Mouse (Mus musculus): ENCODE data around the gene Ttc4.

Ttc4 gene

DNA sequence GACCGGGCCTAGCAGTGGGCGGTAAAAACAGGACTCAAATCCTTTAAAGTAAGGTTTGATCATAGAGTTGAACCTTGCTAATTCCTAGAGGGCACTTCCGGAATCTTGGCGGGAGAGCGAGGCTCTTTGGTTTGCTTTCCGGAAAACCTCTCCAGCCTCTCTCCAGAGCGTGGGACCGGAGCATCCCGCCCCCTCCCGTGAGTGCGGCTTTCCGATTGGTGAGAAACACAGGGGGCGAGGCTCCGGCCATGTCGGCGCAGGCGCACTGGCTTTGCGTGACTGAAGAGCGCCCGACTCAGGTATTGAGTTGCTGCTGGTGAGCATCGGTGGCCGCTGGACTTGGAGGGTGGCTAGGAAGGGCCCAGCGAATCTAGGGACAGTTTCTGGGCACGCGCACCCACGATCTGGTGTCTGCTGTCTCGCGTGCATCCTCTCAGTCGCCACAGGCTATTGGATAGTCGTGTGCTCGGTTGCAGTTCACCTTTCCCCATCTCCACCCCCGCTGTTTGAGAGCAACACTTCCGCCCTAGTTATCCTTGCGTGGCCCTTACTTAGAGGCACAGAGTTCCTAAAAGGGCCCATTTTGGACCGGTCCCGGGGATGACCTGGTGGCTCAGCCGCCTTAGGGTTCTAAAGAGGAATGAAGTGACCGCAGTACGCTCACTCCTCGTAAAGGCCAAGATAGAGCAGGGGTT lies 27.8 kb downstream of the Ttc4 start, which contains the start of gene Pars2:
Gene Pars2 (plus strand): TSS at position 237 of the 695 bp plus-strand sequence.
- DNase-seq (ENCODE audit: inconsistent ontology term), result peak; percentile 99

DNA sequence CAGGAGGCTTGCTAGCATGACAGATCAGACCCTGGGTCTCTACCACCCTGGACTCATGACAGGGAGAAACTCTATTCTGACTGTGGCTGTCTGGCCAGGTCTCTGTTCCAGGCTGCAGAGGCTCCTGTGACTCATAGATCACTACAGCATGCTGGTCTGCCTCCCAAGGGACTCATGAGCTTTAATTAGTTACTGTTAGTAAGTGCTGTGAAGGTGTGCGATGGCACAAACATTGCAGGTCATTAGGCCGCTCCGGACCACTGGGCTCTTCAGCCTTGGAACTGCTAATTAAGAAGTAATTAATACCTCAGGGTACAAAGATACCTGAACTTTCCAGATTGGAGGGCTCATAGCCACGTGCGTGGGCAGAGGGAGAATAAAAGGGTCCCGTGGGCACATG lies 31.6 kb downstream of the Ttc4 start:
- DNase-seq (ENCODE audit: inconsistent ontology term), result no peak

DNA sequence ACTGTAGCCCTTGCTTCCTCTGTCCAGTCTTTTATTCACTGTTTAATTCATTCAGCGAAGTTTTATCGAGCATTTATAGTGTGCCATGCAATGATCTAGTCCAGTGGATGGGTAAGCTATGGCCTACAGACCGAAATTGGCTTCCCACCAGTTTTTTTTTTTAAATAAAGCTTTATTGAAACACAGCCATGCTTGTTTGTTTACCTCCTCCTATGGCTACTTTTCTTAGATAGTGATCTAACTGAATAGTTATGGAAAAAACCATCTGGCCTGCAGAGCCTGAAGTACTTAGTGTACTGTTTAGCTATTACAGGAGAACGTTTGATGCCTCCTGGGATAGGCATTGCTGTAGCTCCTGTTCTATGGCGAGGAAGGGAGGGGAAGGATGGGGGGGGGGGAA lies 32.9 kb downstream of the Ttc4 start:
- no peak for DNase-seq (ENCODE audit: inconsistent ontology term)

DNA sequence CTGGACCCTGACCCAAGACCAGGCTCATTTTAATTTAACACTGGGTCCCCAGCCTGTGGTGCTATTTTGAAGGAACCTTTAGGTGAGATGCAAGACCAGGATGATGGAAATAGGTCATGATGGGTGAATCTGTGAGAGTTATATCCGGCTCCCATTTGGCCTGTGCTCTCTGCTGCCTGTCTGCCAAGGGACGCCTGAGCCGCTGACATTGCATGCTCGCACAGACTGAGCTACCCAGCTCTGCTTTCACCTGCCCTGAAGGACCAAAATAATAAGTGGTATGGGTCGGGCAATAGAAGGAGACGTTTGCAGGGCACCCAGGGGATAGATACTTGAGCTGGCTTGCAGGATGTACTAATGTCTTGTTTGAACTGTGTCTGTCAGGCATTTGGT lies 34.5 kb downstream of the Ttc4 start:
- DNase-seq (ENCODE audit: inconsistent ontology term), result no peak

DNA sequence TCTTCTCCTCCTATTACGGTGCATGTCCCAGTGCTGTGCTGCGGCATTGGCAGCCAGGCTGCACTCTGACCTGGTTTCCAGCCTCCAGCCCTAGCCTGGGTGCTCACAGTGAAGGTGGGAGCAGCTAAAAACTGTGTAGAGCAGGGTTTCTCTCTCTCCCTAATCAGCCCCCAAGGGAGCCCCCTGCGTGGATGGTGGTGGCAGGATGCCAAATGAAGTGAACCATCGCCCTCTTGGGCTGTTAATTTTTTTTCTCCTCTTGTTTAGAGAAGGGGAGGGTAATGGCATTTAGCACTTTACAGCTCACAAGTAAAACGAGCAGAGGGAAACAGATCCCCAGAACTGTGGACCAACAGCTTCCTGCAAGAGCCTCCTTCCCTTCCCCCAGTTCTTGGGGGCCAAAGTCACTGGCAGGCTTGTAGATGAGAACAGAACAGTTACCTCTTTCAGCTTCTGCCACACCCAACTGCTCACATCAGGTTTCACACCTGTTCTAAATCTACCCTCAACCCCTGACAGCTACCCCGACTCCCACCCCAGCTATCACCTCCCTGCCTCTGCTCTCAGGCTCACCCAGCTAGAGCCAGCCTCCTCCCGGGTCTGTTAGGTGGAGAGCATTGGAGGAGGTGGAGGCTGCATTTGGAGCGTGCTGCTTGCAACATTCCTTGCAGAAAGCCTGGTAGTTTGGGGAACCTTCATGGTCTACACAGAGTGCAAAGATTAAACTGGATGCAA lies 35.1 kb downstream of the Ttc4 start:
- DNase-seq (ENCODE audit: inconsistent ontology term), result no peak

DNA sequence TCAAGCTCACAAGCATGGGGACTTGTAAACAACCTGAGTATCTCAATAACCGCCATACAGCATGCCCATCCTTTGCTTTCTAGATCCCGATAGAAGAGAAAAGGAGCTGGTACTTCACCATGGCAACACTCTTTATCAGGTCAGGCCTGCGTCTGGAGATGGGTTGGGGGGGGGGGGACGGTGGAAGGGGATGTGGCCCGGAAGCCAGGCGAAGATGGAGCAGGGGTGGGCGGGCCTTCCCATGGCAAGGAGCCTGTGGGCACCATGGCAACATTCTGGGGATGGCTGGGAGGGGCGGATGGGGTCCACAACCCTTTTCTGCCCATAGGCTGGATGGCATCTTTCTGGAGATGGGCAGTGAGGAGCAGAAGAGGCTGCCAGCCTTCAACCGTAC lies 44.7 kb downstream of the Ttc4 start:
- no peak for DNase-seq (ENCODE audit: inconsistent ontology term)

DNA sequence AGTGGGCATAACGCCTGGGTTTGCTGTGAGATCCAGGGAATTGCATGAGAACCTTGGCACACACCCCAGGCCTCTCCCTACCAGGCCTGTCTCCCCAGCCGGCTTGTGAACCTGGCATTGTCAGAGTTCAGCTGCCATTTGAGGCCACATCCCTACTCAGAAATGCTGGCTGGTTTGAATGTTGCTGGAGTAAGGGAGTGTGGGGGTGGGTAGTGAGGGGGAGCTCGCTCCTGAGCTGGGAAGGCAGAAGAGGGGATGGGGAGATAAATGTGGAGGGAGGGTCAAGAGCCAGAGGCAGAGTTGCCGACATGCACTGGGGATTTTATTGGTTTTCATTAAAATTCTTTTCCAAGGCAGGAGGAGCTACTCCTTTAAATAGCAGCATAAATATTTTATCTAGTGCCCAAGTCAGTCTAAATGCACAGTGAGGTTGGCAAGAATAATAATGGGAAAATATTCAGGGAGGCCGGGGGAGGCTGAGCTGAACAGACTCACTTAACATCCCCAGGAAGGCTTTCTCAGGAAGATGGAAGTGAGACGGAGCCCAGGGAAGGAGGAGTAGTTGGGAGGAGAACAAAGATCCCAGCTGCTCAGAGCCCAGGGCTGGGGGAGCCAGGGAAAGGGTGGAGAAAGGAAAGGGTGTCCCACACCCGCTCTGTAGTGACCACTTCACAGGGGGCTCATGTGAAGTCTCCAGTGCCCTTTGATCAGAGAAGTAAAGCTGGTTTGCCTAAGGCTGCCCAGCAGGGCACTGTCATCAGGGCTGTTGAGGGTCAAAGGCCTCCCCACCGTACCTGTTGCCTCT lies 45.3 kb downstream of the Ttc4 start:
- no peak for DNase-seq (ENCODE audit: inconsistent ontology term)

DNA sequence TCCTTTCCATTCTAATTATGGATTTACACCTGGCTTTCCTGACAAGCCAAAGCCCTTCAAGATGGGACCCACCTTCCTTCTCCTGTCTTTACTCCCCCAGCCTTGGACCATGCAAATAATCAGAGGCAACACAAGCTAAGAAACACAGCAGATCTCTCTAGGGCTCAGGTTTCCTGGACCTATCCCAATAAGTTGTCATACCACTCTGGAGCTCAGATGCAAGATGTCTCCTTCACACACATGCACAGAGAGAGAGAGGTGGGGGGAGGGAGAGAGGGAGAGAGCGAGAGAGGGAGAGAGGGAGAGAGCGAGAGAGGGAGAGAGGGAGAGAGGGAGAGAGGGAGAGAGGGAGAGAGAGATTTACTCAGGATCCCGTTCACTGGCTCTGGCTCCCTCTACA lies 46.4 kb downstream of the Ttc4 start:
- DNase-seq (ENCODE audit: inconsistent ontology term), result no peak

DNA sequence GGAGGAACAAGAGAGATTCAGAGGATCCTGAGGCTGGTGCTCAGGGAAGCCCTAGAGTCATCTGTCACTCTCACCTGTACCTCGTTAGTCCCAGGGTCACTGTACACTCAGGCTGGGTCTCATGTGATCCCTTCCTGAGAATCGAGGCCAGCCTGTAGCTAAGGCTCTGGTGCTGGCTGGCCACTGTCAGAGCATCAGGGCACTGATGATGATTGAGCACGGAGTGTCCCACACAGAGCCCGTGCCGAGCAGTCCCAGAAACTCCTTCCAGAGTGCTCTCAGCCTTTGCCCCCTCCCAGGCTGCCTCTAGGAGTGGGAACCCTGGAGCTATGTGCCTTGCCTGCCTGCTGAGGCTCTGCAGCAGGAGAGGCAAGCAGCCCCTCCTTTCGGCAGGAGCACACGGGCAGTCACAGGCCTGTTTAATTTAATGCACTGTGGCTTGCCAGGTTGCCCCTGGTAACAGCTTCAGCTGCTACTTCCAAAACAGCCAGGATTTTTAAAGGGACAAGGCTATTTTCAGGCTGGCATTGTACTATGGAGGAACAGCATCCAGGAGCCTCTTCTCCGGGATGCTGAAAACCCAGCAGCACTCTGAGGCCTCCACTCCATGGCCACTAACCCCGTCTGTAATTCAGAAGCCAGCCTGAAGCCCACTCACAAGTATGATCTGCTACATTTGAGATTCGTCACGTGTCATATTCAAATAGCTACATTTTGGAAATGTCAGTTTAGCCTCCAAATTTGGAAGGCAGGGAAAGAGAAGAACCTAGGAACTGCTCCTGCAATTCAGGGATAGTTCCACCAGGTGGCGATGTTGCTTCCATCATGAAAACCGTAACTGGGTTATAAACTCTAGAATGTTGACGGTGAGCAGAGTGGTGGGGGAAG lies 48.2 kb downstream of the Ttc4 start:
- peak; percentile 50 for DNase-seq (ENCODE audit: inconsistent ontology term)

DNA sequence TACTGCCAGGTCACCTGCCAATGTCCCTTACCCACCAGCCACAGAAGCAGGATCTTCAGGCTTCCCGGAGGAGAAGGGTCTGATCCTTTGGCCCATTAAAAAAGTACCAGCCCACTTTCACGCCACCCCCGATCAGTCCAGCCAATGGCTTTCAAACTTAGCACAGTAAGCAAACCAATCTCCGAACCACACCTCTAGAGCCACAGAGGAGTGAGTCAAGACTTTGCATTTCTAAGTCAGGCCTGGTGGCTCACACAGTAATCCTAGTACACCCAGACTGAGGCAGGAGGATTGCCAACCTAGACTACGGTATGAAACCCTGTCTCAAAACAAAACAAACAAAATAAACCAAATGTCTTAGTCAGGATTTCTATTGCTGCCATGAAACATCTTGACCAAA lies 49.4 kb downstream of the Ttc4 start:
- no peak for DNase-seq (ENCODE audit: inconsistent ontology term)

DNA sequence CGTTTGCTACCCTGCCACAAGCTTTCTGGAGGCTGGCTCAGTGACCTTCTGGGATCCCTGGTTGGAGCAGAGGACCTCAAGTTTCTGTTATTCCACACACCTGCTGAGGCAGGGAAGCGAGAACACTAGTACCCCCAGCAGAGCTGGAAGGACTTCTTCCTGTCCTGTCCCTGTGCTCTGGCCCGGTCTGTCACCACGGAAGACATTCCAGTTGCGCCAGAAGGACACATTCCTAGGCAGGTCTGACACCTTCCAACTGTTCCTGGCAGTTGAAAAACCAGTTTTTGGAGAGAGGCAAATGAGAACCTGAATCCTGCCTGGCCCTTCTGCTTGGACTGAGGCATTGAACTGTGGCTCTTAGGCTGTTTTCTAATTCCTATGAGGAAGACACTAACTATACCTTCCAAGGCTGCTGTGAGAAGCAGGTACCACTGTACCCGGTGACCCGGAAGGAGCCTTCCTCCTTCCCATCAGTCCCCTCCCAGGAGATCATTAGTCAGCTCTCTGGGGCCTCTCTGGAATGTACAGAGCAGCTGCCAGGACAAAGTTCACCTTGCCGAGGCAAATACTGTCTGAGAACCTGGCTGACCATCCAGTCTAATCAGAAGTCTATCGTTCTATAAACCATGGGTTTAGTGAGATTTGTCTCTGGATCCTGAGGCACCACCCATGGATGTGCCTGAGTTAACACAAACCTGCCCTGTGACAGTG lies 49.9 kb downstream of the Ttc4 start:
- peak; percentile 17 for DNase-seq (ENCODE audit: inconsistent ontology term)

DNA sequence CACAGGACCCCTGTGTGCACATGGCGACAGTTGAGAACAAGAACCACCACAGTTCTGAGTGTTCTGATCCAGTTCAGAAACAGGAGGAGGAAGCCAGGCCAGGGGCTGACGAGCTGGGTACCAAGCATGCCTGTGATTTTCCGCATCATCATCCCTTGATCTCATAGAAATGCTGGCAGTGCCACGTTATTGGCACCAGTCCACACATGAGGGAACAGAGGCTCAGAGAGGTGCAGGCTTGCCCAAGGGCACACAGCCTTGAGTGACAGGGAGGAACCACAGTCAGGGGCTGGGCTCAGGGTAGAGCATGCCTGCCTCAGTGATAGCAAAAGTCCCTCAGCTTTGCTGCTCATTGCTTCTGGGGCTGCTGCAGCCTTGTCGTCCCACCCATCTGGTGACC lies 50.9 kb downstream of the Ttc4 start:
- DNase-seq (ENCODE audit: inconsistent ontology term), result no peak

DNA sequence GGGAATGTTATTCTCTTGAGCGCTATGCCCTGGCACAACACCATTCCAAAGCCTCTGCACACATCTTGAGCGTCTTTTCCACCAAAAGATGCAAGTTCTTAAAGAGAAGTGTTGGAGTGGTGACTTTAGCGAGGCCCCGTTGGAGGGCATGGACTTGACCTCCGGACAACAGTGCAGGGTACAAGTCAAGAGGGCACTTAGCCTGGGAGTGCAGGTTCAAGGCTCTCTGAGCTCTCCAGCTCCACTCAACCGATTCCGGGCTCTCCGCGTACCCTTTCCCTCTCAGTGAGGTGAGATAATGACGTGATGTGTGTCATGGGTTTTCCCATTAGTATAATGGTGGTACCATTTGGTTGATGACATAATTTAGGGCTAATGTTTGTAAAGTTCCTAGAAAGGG lies 54.5 kb downstream of the Ttc4 start:
- no peak for DNase-seq (ENCODE audit: inconsistent ontology term)

DNA sequence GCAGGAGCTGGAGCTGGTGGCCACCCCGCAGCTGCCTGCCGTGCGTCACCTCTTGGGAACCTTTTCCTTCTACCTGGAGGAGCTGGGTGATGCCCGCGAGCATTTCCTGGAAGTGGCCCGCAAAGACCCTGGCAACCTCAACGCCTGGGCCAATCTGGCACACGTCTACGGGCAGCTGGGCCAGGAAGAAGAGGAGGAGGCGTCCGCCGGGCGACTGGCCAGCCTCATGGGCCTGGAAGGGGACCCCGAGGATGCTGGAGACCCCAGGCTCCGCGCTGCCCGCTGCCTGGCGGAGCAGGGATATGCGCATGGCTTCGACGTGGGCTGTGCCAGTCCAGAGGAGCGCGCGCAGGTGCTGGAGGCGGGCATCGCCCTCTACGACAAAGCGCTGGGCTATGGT lies 56.0 kb downstream of the Ttc4 start:
- no peak for DNase-seq (ENCODE audit: inconsistent ontology term)

DNA sequence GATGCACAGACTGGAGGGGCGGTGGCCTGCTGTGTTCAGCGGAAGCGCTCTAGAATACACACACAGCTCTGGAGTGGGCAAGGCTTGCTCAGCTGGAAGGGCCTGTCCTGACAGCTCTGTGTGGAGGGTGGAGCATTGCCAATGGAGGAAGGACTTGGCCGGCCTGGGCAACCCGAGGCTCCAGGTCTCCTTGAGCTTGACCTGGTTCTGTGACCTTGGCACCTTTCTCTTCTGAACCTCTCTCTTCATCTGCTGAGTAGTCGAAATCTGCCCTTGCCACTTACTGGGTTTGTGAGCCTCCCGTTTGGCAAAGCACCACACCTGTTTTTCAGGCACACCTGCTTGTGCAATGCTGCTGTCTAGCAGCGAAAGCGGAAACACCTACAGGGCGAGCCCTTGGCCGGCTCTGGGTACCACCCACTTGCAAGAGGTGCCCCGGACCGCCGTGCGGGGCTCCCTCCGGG lies 56.7 kb downstream of the Ttc4 start, which contains the start of gene Ttc22:
Gene Ttc22 (plus strand): TSS at position 403 of the 464 bp plus-strand sequence.
- DNase-seq (ENCODE audit: inconsistent ontology term), result no peak

DNA sequence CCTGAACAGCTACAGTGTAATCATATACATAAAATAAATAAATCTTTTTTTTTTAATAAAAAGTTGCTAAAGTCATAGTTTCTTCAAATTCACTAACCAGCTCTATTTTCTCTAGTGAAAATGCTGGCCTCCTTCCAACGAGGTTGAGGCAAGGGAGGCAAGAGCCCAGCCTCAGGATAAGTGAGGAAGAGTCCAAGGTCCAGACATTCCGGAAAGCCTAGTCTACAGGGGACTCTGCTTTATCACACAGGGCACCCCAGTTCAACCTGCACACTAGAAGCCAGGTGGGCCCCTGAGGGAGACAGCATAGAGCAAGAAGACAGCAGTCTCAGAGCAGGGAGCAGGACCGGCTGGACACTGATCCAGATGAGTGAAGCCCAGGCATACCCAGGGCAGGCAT lies 57.3 kb downstream of the Ttc4 start:
- no peak for DNase-seq (ENCODE audit: inconsistent ontology term)

DNA sequence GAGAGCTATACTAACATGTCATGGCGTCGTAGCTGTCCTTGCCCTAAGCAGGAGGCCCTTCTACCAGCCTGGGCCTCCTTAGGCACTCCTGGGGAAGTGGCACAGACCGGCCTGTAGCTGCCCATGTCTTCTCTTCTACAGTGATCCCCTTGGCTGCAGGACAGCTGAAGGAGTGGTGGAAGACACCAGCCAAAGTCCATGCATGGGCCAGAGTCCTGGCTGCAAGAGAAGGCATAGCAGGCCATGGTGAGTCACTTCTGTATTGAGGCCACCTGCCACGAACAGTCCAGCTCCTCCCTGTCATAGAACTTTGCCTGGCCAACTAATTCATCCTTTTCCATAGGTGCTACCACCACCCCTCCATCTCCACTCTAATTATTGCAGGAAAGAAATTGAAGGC lies 59.8 kb downstream of the Ttc4 start:
- DNase-seq (ENCODE audit: inconsistent ontology term), result no peak

DNA sequence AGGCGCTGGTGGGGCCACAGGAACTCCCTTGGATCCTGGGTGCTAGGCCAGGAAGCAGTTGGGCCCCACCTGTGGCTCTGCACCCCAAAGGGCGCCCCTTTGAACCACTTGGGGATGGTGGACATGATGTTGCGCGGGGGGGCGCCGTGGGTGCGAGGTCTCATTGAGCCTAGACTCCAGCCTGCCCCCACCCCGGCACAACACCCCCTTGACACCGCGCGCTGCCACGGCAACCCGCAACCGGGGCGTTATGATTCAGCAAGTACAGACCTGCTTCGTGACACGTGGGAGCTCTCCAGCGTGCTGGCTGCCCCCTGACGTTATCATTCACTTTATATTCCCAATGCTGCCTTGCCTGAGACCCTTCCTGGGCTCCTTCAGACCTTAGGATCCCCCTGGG lies 61.7 kb downstream of the Ttc4 start, which contains the start of gene Lexm:
Gene Lexm (minus strand): TSS at position 186 of the 400 bp plus-strand sequence.
- DNase-seq (ENCODE audit: inconsistent ontology term), result peak; percentile 30

DNA sequence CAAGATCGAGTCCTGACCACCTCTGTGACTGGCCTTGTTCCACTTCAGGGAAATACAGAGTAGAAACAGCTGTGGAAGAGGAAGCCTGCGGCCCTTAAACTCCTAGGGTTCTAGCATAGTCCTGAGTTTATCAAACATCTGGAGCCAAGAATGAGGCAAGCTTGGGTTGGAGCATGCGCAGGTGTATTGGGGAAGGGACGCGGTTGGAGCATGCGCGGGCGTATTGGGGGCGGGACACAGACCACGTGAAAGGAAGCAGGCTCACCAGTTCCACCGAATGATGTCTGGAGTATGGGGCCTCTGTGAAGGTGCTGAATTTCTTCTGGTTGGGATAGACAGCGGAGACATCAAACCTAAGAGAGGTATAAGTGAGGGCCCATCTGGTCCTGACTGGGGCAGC lies 63.1 kb downstream of the Ttc4 start:
- no peak for DNase-seq (ENCODE audit: inconsistent ontology term)

DNA sequence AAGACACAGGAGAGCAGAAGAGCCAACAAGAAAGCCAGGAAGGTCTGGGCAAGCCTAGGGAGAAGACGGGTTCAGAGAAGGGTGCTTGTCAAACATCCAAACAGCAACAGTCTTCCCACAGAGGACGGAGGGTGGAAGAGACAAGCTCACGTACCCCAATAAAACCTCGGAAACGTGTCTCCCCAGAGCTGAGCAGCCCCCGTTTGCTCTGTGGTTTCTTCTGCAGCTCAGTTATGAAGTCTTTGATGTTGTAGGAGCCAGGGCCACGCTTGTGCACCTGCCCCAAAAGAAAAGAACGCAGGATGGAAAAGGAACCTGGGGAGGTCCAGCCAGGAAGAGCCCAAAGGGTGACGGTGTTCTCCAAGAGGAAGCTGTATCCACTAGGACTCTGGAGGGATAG lies 63.9 kb downstream of the Ttc4 start:
- no peak for DNase-seq (ENCODE audit: inconsistent ontology term)
